Mouse (Mus musculus) adrenal gland, postnatal 25 days (tissue): ENCODE measurements around the gene Mapk1. TPM values are rescaled to one million over a fixed set of nuclear protein-coding genes. Genes with fewer than 3 reads are reported as not detected.
A peak's percentile ranks its signal among the peaks of the same experiment; 100 is the strongest.

Experiments used
- DNase-seq: peaks from one replicate; pipeline ENCODE4 v3.0.0; 2021; ENCODE audit warnings: mixed read lengths
- total RNA-seq: library from RNA; stranded (reverse); gene quantifications from 2 replicates; pipeline ENCODE4 v1.2.3, GENCODE M21; 2021

Mapk1 gene
- total RNA-seq, 1 experiment from 2014 or later, result 209 TPM

DNA sequence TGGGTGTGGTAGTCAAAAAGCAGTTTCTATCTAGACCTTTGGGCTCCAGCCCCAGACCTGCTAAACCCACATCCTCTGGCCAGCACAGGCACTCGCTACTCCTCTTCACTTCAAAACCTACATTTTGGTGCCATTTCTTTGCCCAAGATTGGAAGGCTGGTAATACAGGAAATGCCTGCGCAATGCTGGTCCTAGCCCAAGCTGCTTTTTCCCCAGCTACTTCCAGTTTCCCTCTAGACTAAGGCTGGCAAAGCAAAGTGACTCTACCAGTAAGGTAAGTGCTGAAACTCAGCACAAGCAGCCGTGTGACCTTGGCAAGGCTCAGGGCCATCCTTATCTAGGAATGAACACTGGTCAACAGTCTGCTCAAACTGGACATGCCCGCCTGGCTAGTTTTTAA, 102.5 kb downstream of the Mapk1 start:
- DNase-seq, result peak; percentile 51

DNA sequence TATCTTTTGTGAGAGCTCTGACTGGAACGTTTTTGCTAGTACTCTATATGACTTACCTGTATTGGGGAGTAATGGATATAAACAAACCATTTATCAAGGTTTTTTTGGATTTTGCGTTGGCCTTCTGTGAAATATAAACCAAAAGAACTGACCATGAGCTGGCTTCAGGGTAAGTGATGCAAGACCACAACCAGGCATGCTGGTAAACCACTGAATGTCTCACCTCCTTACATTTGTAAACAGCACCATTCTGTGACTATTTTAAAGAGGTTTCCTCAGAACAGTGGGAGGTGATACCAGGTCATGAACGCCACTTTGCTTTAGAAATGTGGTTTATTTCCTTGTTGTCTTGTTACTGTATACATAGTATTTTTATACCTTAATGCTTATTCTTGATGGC, 103.1 kb downstream of the Mapk1 start:
- no peak for DNase-seq

DNA sequence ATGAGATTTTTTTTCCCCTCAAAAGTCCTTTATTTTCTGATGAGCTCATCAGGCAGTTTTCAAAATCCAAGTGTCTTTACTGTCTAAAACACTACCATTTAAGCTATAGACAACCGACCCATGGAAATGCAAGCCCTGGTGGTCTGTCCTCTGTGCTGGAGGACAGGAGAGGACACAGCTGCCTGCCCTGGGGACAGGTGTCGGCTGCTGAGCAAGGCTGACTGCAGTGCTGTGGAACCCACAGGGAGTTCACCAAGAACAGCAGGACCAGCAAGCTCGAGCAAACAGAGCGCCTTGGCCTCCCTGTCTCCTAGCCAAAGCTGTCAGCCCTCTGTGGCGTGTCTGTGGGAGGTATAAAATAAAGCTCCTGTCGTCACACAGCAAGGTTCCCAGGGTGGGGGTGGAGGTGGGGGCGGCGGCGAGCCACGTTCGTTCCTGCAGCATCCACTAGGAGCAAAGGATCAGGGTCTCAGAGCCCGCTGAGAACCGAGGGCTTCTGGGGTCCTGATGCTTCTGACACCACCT, 103.5 kb downstream of the Mapk1 start:
- DNase-seq, result no peak

DNA sequence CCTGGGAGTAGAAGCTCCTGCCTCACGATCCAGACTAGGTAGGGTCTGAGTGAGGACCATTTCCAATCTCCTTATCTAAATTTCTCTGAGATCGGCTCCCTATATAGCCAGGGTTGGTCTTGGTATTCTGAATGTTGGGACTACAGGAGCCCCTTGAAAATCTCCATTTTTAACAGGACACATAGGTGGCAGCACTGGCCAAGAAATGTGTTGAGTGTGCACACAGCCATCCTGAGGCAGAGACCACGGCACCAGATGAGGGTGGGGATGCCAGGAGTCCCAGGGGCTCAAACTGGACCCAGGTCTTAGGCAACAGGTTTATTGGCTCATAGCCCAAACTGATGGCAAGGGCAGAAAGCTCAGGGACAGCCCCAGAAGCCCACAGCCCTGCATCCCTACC, 105.2 kb downstream of the Mapk1 start:
- DNase-seq, result no peak

DNA sequence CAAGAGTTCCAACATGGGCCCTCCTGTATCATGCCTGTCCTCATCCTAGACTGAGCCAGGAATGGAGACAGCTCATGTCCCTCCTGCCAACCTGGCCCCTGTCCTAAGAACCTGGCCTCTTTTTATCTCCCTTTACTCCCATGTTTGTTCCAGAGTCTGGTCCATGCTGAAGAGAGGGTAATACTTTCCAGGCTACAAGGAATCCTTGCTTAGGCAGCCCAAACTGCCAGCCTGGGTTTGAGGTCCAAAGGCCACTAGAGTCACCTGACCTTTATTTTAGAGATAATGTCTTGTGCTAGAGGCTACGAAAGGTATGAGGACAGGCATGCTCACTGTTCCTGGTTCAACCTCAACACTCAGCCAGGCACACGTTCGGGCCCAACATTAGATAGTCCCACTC, 113.8 kb downstream of the Mapk1 start:
- no peak for DNase-seq

Other genes with a start within 250 kb of the Mapk1 start
- gene Spag6l, start 153.9 kb upstream of the Mapk1 start, total RNA-seq, result 0.15 TPM in 1 of 2 replicates, not detected in the other
- gene Igll1, start 119.4 kb upstream of the Mapk1 start, total RNA-seq, result not detected in 2 replicates
- gene Top3b, start 112.6 kb upstream of the Mapk1 start, total RNA-seq, result 74.9 and 75.2 TPM in 2 replicates
- gene Vpreb1, start 112.5 kb upstream of the Mapk1 start, total RNA-seq, result 0.91 TPM in 1 of 2 replicates, not detected in the other
- gene Ppm1f, start 86.9 kb upstream of the Mapk1 start, total RNA-seq, result 42.7 and 45.4 TPM in 2 replicates
- gene Ypel1, start 86.3 kb downstream of the Mapk1 start, total RNA-seq, result 10.0 and 11.7 TPM in 2 replicates
- gene Ppil2, start 127.9 kb downstream of the Mapk1 start, total RNA-seq, result 101 and 118 TPM in 2 replicates
- 1.5 TPM in 1 of 2 replicates, not detected in the other for gene 2610318N02Rik, start 141.8 kb downstream of the Mapk1 start, total RNA-seq
- gene Sdf2l1, start 149.0 kb downstream of the Mapk1 start, total RNA-seq, result 27.9 and 28.0 TPM in 2 replicates
- gene Ydjc, start 161.2 kb downstream of the Mapk1 start, total RNA-seq, result 4.5 and 7.0 TPM in 2 replicates
- 0.39 TPM in 1 of 2 replicates, not detected in the other for gene Ccdc116, start 163.8 kb downstream of the Mapk1 start, total RNA-seq
- 194 and 282 TPM in 2 replicates for gene Ube2l3, start 219.3 kb downstream of the Mapk1 start, total RNA-seq
- 0.06 TPM in 1 of 2 replicates, not detected in the other for gene Rimbp3, start 225.2 kb downstream of the Mapk1 start, total RNA-seq